Mouse (Mus musculus) cerebellum, adult 9-10 months (tissue): ENCODE data around the gene Dennd1a.

Source experiments
- DNase-seq: peaks from one replicate; pipeline ENCODE4 v3.0.0; 2022

The Dennd1a gene

GRCm38 (mm10) chr2:38286733-38287551 lies at the start of gene Dennd1a:
TSS of gene Dennd1a (minus strand) at chr2:38287390.
- peak; percentile 86 for DNase-seq

DNA sequence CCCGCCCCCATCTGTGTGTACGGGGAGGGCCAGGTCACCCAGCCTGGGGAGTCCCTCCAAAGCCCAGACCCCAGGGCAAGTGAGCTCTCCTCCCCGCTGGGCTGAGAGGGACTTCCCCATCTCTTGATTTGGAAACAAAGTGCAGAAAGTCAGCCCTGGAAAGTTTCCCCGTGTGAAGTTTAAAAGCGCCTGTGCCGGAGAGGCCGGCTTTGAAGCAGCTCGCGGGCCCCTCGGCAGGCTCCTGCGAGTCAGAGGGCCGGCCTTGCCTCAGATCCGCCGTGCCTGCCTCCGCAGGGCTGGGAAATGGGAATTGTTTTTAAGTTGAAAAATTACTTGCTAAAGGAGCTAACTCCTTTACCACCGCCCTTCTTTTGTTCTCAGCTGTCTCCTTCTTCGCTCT lies 49.4 kb upstream of the Dennd1a start:
- DNase-seq: no peak

- DNase-seq: no peak
Observed at GRCm38 (mm10) chr2:38333586-38334119, 46.5 kb upstream of the Dennd1a start.

- DNase-seq: no peak
Observed at GRCm38 (mm10) chr2:38326671-38327070, 39.5 kb upstream of the Dennd1a start.

GRCm38 (mm10) chr2:38323380-38323779 lies 36.2 kb upstream of the Dennd1a start:
- DNase-seq: no peak

DNA sequence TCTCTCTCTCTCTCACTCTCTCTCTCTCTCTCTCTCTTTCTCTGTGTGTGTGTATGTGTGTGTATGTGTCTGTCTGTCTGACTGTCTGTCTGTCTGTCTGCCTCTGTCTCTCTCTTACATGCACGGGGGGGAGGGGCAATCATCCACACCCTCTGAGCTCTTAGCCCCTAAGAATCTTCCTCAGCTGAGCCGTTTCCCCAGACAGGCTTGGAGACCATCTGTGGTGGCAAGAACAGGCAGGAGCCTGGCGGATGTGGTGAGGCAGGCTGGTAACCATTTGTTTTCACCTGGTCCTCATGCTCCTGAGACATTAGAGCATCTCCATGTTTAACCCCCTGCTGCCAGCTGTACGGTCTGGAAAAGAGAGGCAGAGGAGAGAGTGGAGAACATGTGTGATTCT lies 33.7 kb upstream of the Dennd1a start:
- DNase-seq: no peak

DNA sequence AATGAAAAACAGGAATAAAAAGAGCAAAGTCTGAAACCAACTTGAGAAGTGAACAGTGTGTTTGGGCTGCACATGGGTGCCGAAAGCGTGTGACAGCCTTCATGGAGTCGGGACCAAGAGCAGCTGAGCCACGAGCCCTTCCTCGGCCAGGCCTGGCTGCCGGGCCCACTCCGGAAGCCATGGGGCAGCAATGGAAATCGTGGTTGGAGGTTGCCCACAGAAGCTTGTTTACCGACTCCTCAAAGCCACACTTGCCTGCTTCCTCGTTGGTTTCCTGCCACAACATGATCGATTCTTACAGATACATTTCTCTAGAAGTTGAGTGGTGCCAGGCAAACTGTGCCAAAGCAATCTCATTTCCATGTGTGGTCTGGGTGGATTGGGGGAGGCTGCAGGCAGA lies 31.9 kb upstream of the Dennd1a start:
- no peak for DNase-seq

DNA sequence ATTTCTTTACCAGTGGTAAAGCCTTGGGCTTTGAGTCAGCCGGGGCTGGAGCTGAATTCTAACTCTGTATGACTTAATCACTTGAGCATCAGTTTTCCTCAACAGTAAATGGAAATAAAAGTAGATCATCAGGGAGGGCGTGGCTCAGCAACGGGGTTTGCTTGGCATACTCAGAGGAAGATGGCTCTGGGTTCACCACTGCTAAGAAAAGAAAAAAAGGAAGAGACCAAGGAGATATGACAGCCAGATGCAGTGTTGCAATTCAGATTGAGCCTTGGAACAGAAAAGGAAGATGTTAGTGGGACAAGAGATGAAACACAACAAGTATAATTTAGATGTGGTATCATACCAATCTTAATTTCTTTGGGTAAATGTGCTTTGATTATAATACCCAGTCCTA lies 26.2 kb upstream of the Dennd1a start:
- no peak for DNase-seq

GRCm38 (mm10) chr2:38312921-38313320 lies 25.7 kb upstream of the Dennd1a start:
- DNase-seq: no peak

DNA sequence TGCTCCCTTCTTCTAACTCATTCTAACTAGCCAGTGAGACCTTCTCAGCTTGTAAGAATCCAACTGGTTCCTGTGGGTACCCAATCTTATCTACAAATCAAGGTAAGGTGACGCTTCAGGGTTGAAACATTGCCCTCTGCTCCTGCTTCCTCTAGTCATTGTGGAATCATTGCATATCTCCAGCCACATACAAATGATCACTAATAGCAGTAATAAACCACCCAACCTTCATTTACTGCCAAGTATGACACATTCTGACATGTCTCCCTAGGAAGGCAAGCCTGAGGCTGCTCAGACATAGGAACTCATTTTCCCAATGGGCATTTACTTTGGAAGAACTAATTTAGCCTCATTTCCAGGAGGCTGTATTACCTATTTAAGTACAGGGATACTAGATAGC lies 18.0 kb upstream of the Dennd1a start:
- DNase-seq: no peak

DNA sequence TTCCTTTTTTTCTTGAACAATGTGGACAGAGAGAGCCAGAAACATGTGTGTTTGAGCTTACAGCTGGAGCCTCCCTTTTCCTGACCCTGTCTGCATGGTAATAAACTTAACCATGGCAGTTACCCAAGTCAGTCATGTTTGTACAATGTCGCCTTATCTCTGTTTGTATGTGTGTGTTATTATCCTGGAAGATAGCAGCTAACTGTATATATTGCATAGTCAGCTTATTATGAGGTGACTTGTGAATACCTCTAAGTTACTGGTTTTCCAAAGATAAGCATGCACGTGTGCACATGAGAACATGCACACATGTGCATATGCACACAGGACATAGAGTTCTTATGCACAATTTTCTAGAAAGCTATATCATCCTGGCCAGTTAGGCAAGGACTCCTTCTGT lies 13.8 kb upstream of the Dennd1a start:
- no peak for DNase-seq

- no peak for DNase-seq
Observed at GRCm38 (mm10) chr2:38295939-38296338, 8.7 kb upstream of the Dennd1a start.

- no peak for DNase-seq
Observed at GRCm38 (mm10) chr2:38291526-38291925, 4.3 kb upstream of the Dennd1a start.

GRCm38 (mm10) chr2:38288226-38288625 lies 1.0 kb upstream of the Dennd1a start:
- DNase-seq: peak; percentile 19

GRCm38 (mm10) chr2:38286433-38286732 lies 807 bp downstream of the Dennd1a start:
- DNase-seq: no peak

DNA sequence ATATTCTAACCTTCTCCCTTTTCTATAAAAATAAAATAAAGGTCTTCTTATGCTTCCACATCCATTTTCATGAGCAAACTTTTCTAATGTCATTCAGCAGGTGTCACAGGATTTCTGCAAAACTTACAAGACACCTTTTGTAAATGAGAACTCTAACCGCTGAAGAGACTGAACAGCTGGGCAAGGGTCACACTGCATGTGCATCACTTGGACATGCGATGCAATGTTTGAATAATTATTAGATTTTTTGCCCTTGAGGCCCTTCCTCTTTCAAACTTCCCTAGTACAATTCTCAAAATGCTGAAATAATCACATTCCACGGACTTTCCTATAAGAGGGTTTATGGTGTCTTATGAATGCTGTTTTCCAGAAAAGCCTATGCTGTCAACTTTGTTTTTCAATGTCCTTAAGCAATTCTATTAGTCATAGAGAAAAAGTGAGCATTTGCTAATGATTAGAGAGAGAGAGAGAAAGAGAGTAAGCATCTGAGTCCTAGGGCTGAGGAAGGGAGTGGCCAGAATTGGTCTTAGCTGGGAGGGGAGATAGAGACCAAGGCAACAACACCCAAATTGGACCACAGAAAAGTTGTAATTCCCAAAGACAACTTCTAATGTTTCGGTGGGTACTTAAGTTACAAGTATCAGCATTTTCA lies 1.3 kb downstream of the Dennd1a start:
- no peak for DNase-seq

GRCm38 (mm10) chr2:38283961-38284360 lies 3.2 kb downstream of the Dennd1a start:
- DNase-seq: no peak

GRCm38 (mm10) chr2:38280376-38280775 lies 6.8 kb downstream of the Dennd1a start:
- no peak for DNase-seq

- no peak for DNase-seq
Observed at GRCm38 (mm10) chr2:38274973-38275372, 12.2 kb downstream of the Dennd1a start.

- DNase-seq: no peak
Observed at GRCm38 (mm10) chr2:38263653-38264052, 23.5 kb downstream of the Dennd1a start.

DNA sequence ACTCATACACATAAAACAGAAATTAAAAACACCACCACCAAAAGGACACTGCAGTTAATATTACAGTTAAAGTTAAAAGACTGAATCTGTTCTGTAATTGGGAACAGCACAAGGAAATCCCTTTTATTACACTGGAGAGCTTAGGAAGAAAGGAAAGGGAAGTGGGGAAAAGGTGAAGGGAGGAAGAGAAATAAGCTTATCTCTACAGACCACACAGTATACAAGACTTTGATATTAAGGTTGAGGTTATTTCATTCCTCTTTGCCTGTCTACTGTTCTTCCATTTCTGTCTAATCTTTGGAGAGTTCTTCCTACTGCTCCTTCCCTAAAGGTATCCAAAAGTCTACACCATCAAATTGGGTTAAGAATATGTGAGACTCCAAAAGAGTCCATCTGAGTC lies 28.1 kb downstream of the Dennd1a start:
- no peak for DNase-seq

GRCm38 (mm10) chr2:38237616-38238015 lies 49.6 kb downstream of the Dennd1a start:
- DNase-seq: no peak

- no peak for DNase-seq
Observed at GRCm38 (mm10) chr2:38235593-38235992, 51.6 kb downstream of the Dennd1a start.

DNA sequence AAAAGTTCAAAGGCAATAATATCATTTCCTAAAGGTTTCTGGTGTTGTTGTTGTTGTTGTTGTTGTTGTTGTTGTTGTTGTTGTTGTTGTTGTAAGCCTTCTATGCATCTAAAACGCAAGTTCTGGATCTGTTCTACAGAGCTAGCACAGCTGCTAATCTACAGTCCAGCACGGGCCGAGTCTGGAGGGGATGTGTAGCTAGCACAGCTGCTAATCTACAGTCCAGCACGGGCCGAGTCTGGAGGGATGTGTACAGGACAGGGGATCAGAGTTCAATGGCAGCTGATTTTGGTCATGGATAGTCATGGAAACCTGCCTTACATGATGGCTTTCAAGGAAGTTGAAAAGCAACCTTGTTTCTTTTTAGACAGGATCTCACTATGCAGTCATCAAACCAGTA lies 57.3 kb downstream of the Dennd1a start:
- no peak for DNase-seq

- DNase-seq: no peak
Observed at GRCm38 (mm10) chr2:38223759-38224158, 63.4 kb downstream of the Dennd1a start.
